Mouse (Mus musculus) CH12.LX (cell line): ENCODE data around the gene Akap10.

Source experiments
- CHD2 ChIP-seq: IDR thresholded peaks from 2 replicates; pipeline ENCODE4 v1.6.1; 2011; ENCODE audit warnings: low read length, improper control_type of control experiment
- CTCF ChIP-seq, 2 experiments: IDR thresholded peaks in 1 of 2; conservative IDR thresholded peaks in 1 of 2; 2 replicates each; pipeline ENCODE4 v1.5.1; 2011 to 2012; ENCODE audit warnings: low read depth in 2 of 2, low read length in 2 of 2, improper control_type of control experiment in 1 of 2, inconsistent platforms in 1 of 2, mild to moderate bottlenecking in 1 of 2, moderate library complexity in 1 of 2
- HCFC1 ChIP-seq: IDR thresholded peaks from 2 replicates; pipeline ENCODE4 v1.6.1; 2012; ENCODE audit warnings: low read depth, mild to moderate bottlenecking, inconsistent platforms, low read length, improper control_type of control experiment
- MAFK ChIP-seq: IDR thresholded peaks from 2 replicates; pipeline ENCODE4 v1.6.1; 2011; ENCODE audit warnings: low read length, improper control_type of control experiment; ENCODE audit not compliant: insufficient replicate concordance
- MEF2A ChIP-seq: IDR thresholded peaks from 2 replicates; pipeline ENCODE4 v1.6.1; 2014; ENCODE audit warnings: low read depth, mild to moderate bottlenecking, inconsistent platforms, low read length, improper control_type of control experiment, borderline replicate concordance
- MYC ChIP-seq: IDR thresholded peaks from 2 replicates; pipeline ENCODE4 v1.6.1; 2011; ENCODE audit warnings: low read depth, mild to moderate bottlenecking, improper control_type of control experiment, low read length
- POLR2A ChIP-seq: IDR thresholded peaks from 2 replicates; pipeline ENCODE4 v1.6.1; 2011; ENCODE audit warnings: low read depth, mild to moderate bottlenecking, improper control_type of control experiment, low read length
- RCOR1 ChIP-seq: conservative IDR thresholded peaks from 2 replicates; pipeline ENCODE4 v1.6.1; 2012; ENCODE audit warnings: low read depth, mild to moderate bottlenecking, inconsistent platforms, low read length, improper control_type of control experiment
- SIN3A ChIP-seq: IDR thresholded peaks from 2 replicates; pipeline ENCODE4 v1.6.1; 2012; ENCODE audit warnings: low read length, improper control_type of control experiment, inconsistent platforms
- TBP ChIP-seq: conservative IDR thresholded peaks from 2 replicates; pipeline ENCODE4 v1.6.1; 2011; ENCODE audit warnings: low read depth, low read length, improper control_type of control experiment
- USF1 ChIP-seq: IDR thresholded peaks from 2 replicates; pipeline ENCODE4 v1.6.1; 2014; ENCODE audit warnings: low read depth, mild to moderate bottlenecking, inconsistent platforms, low read length, improper control_type of control experiment
- ZC3H11A ChIP-seq: IDR thresholded peaks from 2 replicates; pipeline ENCODE4 v1.6.1; 2012; ENCODE audit warnings: low read depth, mild to moderate bottlenecking, inconsistent platforms, low read length, improper control_type of control experiment
- ZKSCAN1 ChIP-seq: IDR thresholded peaks from 2 replicates; pipeline ENCODE4 v1.6.1; 2012; ENCODE audit warnings: low read depth, inconsistent platforms, low read length, improper control_type of control experiment, borderline replicate concordance
- ZMIZ1 ChIP-seq: IDR thresholded peaks from 2 replicates; pipeline ENCODE4 v1.6.1; 2012; ENCODE audit warnings: low read depth, mild to moderate bottlenecking, inconsistent platforms, low read length, improper control_type of control experiment

GRCm38 (mm10) chr11:61963193-61963592 is 33.1 kb upstream of the Akap10 start:
- no peak for TF ChIP-seq POLR2A
- TF ChIP-seq SIN3A: no peak
- no peak for TF ChIP-seq ZMIZ1
- TF ChIP-seq MEF2A: no peak
- TF ChIP-seq CTCF (conservative IDR thresholded peaks at IDR 0.05 in 1 of 2, IDR thresholded peaks at IDR 0.05 in 1 of 2; ENCODE audit: low read depth in 2 of 2, low read length in 2 of 2): no peak
- no peak for TF ChIP-seq MAFK
- no peak for TF ChIP-seq USF1
- TF ChIP-seq CHD2: no peak
- TF ChIP-seq TBP: no peak
- no peak for TF ChIP-seq ZKSCAN1
- no peak for TF ChIP-seq ZC3H11A
- no peak for TF ChIP-seq HCFC1
- TF ChIP-seq RCOR1: no peak
- no peak for TF ChIP-seq MYC
